Mouse (Mus musculus) embryonic facial prominence, embryonic 12.5 days (tissue): Measurements from ENCODE around the gene Kremen2. TPM values are rescaled to one million over a fixed set of nuclear protein-coding genes. Genes with fewer than 3 reads are reported as not detected.

ENCODE experiments used
- ATAC-seq: fragments of 200-750 bp; cut with Nextera tagmentation; 2 replicates; pipeline ENCODE4 v1.8.0; 2017; ENCODE audit not compliant: insufficient number of reproducible peaks, insufficient read depth, low FRiP score, low TSS enrichment
- H3K27ac ChIP-seq: fragments of 300-500 bp; sonication (generic); 2 replicates; pipeline ENCODE4 v1.5.1; 2016; ENCODE audit warnings: mild to moderate bottlenecking
- H3K27me3 ChIP-seq: fragments of 300-500 bp; sonication (generic); 2 replicates; pipeline ENCODE4 v1.6.1; 2016; ENCODE audit warnings: mild to moderate bottlenecking, moderate library complexity
- H3K36me3 ChIP-seq: fragments of 300-500 bp; sonication (generic); 2 replicates; pipeline ENCODE4 v1.6.1; 2016; ENCODE audit warnings: mild to moderate bottlenecking
- H3K4me1 ChIP-seq: fragments of 300-500 bp; sonication (generic); 2 replicates; pipeline ENCODE4 v1.6.1; 2016
- H3K4me2 ChIP-seq: fragments of 300-500 bp; sonication (generic); replicated peaks from 2 replicates; pipeline ENCODE4 v1.6.1; 2016; ENCODE audit warnings: mild to moderate bottlenecking, moderate library complexity
- H3K4me3 ChIP-seq: fragments of 300-500 bp; sonication (generic); 2 replicates; pipeline ENCODE4 v1.5.1; 2016; ENCODE audit warnings: mild to moderate bottlenecking
- H3K9ac ChIP-seq: fragments of 300-500 bp; sonication (generic); 2 replicates; pipeline ENCODE4 v1.6.1; 2016; ENCODE audit warnings: mild to moderate bottlenecking, moderate library complexity
- H3K9me3 ChIP-seq: fragments of 300-500 bp; sonication (generic); 2 replicates; pipeline ENCODE4 v1.6.1; 2016; ENCODE audit warnings: mild to moderate bottlenecking, moderate library complexity
- WGBS: fragments of 180-500 bp; shearing (Covaris S2); methylation state at CpG from one replicate; pipeline ENCODE4 v1.1.7; 2016; 5-methylcytosine and 5-hydroxymethylcytosine counted together
- polyA plus RNA-seq: library from polyadenylated mRNA; unstranded; fragments of >200 nt; fragmentation: Nextera tagmentation; extraction: Ambion mirVana; gene quantifications from 2 replicates; pipeline ENCODE4 v1.2.1, GENCODE M21; 2016

Gene Kremen2
- polyA plus RNA-seq, 1 experiment from 2014 or later, result 23.4 TPM

- 9% methylated on average over 44 of the region's 44 CpGs for WGBS
- Histone ChIP-seq H3K4me1 (peaks cover 31% of the 10 kb centered on the region), H3K9ac (no peak overlapping the region), H3K9me3 (no peaks in the 10 kb centered on the region), H3K36me3 (no peaks in the 10 kb centered on the region; the same call in 1 of the 2 replicates), H3K27me3 (peaks cover 91% of the 10 kb centered on the region), H3K4me2 (peak overlapping the region; percentile 38), H3K4me3 (peak overlapping the region; percentile 24), H3K27ac (no peak overlapping the region)
- no peak for ATAC-seq
These were observed 3.3 kb downstream of the Kremen2 start for GRCm38 (mm10) chr17:23742210-23742793.

DNA sequence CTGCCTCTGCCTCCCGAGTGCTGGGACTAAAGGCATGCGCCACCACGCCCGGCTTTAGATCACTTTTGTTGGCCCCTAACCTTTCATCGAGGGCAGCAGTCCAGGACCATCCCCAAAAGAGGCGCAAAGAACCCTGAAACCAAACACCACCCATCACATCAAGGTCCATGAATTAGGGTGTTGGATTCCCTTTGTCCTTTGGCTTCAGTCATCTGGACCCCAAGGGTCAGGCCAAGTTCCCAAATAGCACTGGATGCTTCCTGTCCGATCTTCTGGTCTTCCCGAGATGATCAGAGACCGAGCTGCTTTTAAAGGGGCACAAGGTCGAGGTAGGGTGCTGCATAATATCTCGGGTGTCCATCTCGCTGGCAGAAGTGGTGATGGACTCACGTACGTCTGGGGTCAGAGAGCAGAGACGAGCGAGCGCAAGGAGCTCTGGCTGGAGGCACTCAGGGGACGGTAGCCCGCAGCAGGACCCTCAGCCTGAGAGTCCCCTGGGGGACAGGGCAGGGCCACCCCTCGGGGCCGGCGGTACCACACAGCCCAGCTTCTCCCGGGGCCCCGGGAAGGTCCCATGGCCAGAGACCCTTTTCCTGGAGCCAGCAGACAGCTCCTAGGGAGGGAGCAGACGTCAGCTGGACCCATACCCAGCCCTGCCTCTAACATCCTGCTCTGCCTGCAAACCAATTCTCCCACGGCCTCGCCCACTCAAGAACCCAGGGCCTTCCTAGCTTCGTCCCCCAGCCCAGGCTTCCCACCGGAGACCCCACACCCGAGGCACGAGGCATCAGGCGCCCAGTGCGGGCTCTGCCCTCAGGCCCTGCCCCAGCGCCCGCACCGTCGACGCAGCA is 4.0 kb downstream of the Kremen2 start:
- Histone ChIP-seq H3K36me3 (peaks cover 5% of the 10 kb centered on the region; the same call in 1 of the 2 replicates), H3K4me2 (peak overlapping the region; percentile 38; the same call in 1 of the 2 replicates), H3K27ac (no peak overlapping the region), H3K9me3 (no peaks in the 10 kb centered on the region), H3K4me3 (peak overlapping the region; percentile 24; the same call in 1 of the 2 replicates), H3K4me1 (peaks cover 31% of the 10 kb centered on the region), H3K9ac (no peak overlapping the region), H3K27me3 (peaks cover 89% of the 10 kb centered on the region)
- ATAC-seq, result no peak
- 44% methylated on average over 38 of the region's 38 CpGs for whole genome bisulfite sequencing

DNA sequence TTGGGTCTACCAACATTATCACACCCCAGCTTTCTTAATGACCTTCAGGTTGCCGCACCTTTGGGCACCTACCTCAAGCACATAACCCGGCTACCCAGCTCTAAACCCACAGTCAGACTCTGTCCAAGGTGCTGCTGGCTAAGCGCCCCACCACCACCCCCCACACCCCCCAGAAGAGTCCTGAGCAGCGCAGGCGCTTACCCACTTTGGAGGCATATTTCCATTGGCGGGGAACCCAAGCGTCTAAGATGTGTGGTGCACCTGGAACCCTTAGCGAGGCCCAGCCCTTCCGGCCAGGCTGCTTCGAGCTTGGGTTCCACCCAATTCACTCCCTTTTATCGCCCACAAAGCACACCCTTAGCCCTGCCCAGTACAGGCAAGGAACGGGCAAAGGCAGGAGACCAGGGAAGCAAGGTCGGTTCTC is 5.0 kb downstream of the Kremen2 start, which contains the start of gene Paqr4:
Paqr4 (minus strand) TSS at position 270 of the 424 bp plus-strand sequence.
- ATAC-seq, result no peak
- peaks cover 24% of the 10 kb centered on the region for H3K4me1 ChIP-seq
- WGBS, result 9% methylated on average over 13 of the region's 13 CpGs

GRCm38 (mm10) chr17:23740136-23740584 is 5.5 kb downstream of the Kremen2 start:
- Histone ChIP-seq H3K27me3 (peaks cover 75% of the 10 kb centered on the region), H3K4me1 (peaks cover 20% of the 10 kb centered on the region), H3K27ac (no peak overlapping the region), H3K4me3 (peak overlapping the region; percentile 50), H3K9me3 (no peaks in the 10 kb centered on the region), H3K9ac (peak overlapping the region; percentile 43), H3K4me2 (peak overlapping the region; percentile 86), H3K36me3 (peaks cover 14% of the 10 kb centered on the region)
- ATAC-seq, result peak; percentile 58
- under 1% methylated on average over 46 of the region's 46 CpGs for WGBS

More for the DNA sequence above, 5.0 kb downstream of the Kremen2 start, which contains the start of gene Paqr4:
- Histone ChIP-seq H3K4me3 (peak within 1 kb of the TSS; percentile 50), H3K4me2 (peak within 1 kb of the TSS; percentile 86), H3K27me3 (peaks cover 80% of the 10 kb centered on the region), H3K36me3 (peaks cover 9% of the 10 kb centered on the region), H3K27ac (no peak within 1 kb of the TSS), H3K9ac (peak within 1 kb of the TSS; percentile 43), H3K9me3 (no peaks in the 10 kb centered on the region)

GRCm38 (mm10) chr17:23739202-23740135 is 6.2 kb downstream of the Kremen2 start:
- under 1% methylated on average over 48 of the region's 48 CpGs for WGBS
- 0 out of 2 replicates have a peak, but pooled peaks have one; percentile 4 for ATAC-seq

GRCm38 (mm10) chr17:23738836-23739201 is 6.8 kb downstream of the Kremen2 start:
- peaks cover 18% of the 10 kb centered on the region for H3K36me3 ChIP-seq
- H3K4me1 ChIP-seq, result peaks cover 14% of the 10 kb centered on the region; the same call in 1 of the 2 replicates
- 39% methylated on average over 2 of the region's 2 CpGs for WGBS
- ATAC-seq, result no peak
- peak overlapping the region; percentile 86 for H3K4me2 ChIP-seq
- peaks cover 62% of the 10 kb centered on the region for H3K27me3 ChIP-seq
- no peak overlapping the region for H3K27ac ChIP-seq
- peak overlapping the region; percentile 50 for H3K4me3 ChIP-seq
- peak overlapping the region; percentile 43 for H3K9ac ChIP-seq
- no peaks in the 10 kb centered on the region for H3K9me3 ChIP-seq

More at GRCm38 (mm10) chr17:23739202-23740135, 6.2 kb downstream of the Kremen2 start:
- Histone ChIP-seq H3K4me2 (peak overlapping the region; percentile 86), H3K27me3 (peaks cover 68% of the 10 kb centered on the region), H3K36me3 (peaks cover 18% of the 10 kb centered on the region), H3K27ac (no peak overlapping the region), H3K9me3 (no peaks in the 10 kb centered on the region), H3K9ac (peak overlapping the region; percentile 43), H3K4me3 (peak overlapping the region; percentile 50), H3K4me1 (peaks cover 14% of the 10 kb centered on the region; the same call in 1 of the 2 replicates)

GRCm38 (mm10) chr17:23737493-23738445 is 7.9 kb downstream of the Kremen2 start:
- H3K36me3 ChIP-seq, result peaks cover 18% of the 10 kb centered on the region
- H3K4me2 ChIP-seq, result no peak overlapping the region
- H3K27me3 ChIP-seq, result peaks cover 51% of the 10 kb centered on the region
- H3K4me1 ChIP-seq, result peaks cover 14% of the 10 kb centered on the region; the same call in 1 of the 2 replicates
- H3K4me3 ChIP-seq, result no peak overlapping the region
- no peak overlapping the region for H3K27ac ChIP-seq
- 59% methylated on average over 15 of the region's 15 CpGs for WGBS
- ATAC-seq, result no peak
- H3K9ac ChIP-seq, result no peak overlapping the region
- H3K9me3 ChIP-seq, result no peaks in the 10 kb centered on the region

GRCm38 (mm10) chr17:23734341-23734740 is 11.3 kb downstream of the Kremen2 start:
- Histone ChIP-seq H3K4me1 (peaks cover 12% of the 10 kb centered on the region; the same call in 1 of the 2 replicates), H3K4me2 (no peak overlapping the region), H3K4me3 (no peak overlapping the region), H3K27me3 (peaks cover 24% of the 10 kb centered on the region), H3K36me3 (peaks cover 18% of the 10 kb centered on the region), H3K9ac (no peak overlapping the region), H3K27ac (no peak overlapping the region), H3K9me3 (no peaks in the 10 kb centered on the region)
- WGBS, result 89% methylated on average over 1 of the region's 1 CpGs
- ATAC-seq, result no peak

GRCm38 (mm10) chr17:23730441-23730840 is 15.2 kb downstream of the Kremen2 start:
- Histone ChIP-seq H3K4me1 (0 out of 2 replicates have a peak, but pooled peaks cover 14% of the 10 kb centered on the region), H3K27ac (no peak overlapping the region), H3K4me2 (no peak overlapping the region), H3K36me3 (peaks cover 7% of the 10 kb centered on the region), H3K27me3 (no peaks in the 10 kb centered on the region), H3K9ac (no peak overlapping the region), H3K9me3 (no peaks in the 10 kb centered on the region), H3K4me3 (no peak overlapping the region)
- 50% methylated on average over 1 of the region's 1 CpGs for WGBS
- ATAC-seq, result no peak

GRCm38 (mm10) chr17:23726758-23727142 is 18.9 kb downstream of the Kremen2 start:
- WGBS, result 1% methylated on average over 20 of the region's 20 CpGs
- peak; percentile 79 for ATAC-seq
- 0 out of 2 replicates have a peak, but pooled peaks cover 16% of the 10 kb centered on the region for H3K4me1 ChIP-seq
- H3K9me3 ChIP-seq, result no peaks in the 10 kb centered on the region
- no peaks in the 10 kb centered on the region for H3K36me3 ChIP-seq
- H3K4me3 ChIP-seq, result peak overlapping the region; percentile 94
- peak overlapping the region; percentile 73 for H3K9ac ChIP-seq
- peak overlapping the region; percentile 80 for H3K27ac ChIP-seq
- H3K4me2 ChIP-seq, result peak overlapping the region; percentile 86
- no peaks in the 10 kb centered on the region for H3K27me3 ChIP-seq
